Mouse (Mus musculus) midbrain, embryonic 13.5 days (tissue): ENCODE data around the gene Lhx5. TPM values are rescaled to one million over a fixed set of nuclear protein-coding genes. Genes with fewer than 3 reads are reported as not detected.
A peak's percentile ranks its signal among the peaks of the same experiment; 100 is the strongest.

Experiments
- ATAC-seq: fragments of 200-750 bp; cut with Nextera tagmentation; 2 replicates; pipeline ENCODE4 v1.8.0; 2017; ENCODE audit warnings: mild to moderate bottlenecking, moderate TSS enrichment, moderate library complexity
- H3K27ac ChIP-seq: fragments of 300-500 bp; sonication (generic); 2 replicates; pipeline ENCODE4 v1.5.1; 2015; ENCODE audit warnings: inconsistent platforms, mild to moderate bottlenecking, moderate library complexity
- H3K27me3 ChIP-seq: fragments of 300-500 bp; sonication (generic); 2 replicates; pipeline ENCODE4 v1.6.1; 2015; ENCODE audit warnings: mild to moderate bottlenecking, inconsistent platforms
- H3K36me3 ChIP-seq: fragments of 300-500 bp; sonication (generic); 2 replicates; pipeline ENCODE4 v1.6.1; 2015; ENCODE audit warnings: mild to moderate bottlenecking, inconsistent platforms
- H3K4me1 ChIP-seq: fragments of 300-500 bp; sonication (generic); replicated peaks from 2 replicates; pipeline ENCODE4 v1.6.1; 2015; ENCODE audit warnings: inconsistent platforms
- H3K4me2 ChIP-seq: fragments of 300-500 bp; sonication (generic); replicated peaks from 2 replicates; pipeline ENCODE4 v1.6.1; 2015; ENCODE audit warnings: moderate library complexity, mild to moderate bottlenecking, inconsistent platforms
- H3K4me3 ChIP-seq: fragments of 300-500 bp; sonication (generic); replicated peaks from 2 replicates; pipeline ENCODE4 v1.5.1; 2015; ENCODE audit warnings: mild to moderate bottlenecking, inconsistent platforms
- H3K9ac ChIP-seq: fragments of 300-500 bp; sonication (generic); replicated peaks from 2 replicates; pipeline ENCODE4 v1.6.1; 2015; ENCODE audit warnings: mild to moderate bottlenecking, inconsistent platforms
- H3K9me3 ChIP-seq: fragments of 300-500 bp; sonication (generic); 2 replicates; pipeline ENCODE4 v1.6.1; 2016; ENCODE audit warnings: mild to moderate bottlenecking, inconsistent platforms
- WGBS: fragments of 180-500 bp; shearing (Covaris S2); methylation state at CpG from one replicate; pipeline ENCODE4 v1.1.7; 2015; 5-methylcytosine and 5-hydroxymethylcytosine counted together
- polyA plus RNA-seq: library from polyadenylated mRNA; unstranded; fragments of >200 nt; fragmentation: Nextera tagmentation; extraction: Ambion mirVana; gene quantifications from 2 replicates; pipeline ENCODE4 v1.2.1, GENCODE M21; 2015

Gene Lhx5
- 44.6 and 55.0 TPM in 2 replicates for polyA plus RNA-seq

DNA sequence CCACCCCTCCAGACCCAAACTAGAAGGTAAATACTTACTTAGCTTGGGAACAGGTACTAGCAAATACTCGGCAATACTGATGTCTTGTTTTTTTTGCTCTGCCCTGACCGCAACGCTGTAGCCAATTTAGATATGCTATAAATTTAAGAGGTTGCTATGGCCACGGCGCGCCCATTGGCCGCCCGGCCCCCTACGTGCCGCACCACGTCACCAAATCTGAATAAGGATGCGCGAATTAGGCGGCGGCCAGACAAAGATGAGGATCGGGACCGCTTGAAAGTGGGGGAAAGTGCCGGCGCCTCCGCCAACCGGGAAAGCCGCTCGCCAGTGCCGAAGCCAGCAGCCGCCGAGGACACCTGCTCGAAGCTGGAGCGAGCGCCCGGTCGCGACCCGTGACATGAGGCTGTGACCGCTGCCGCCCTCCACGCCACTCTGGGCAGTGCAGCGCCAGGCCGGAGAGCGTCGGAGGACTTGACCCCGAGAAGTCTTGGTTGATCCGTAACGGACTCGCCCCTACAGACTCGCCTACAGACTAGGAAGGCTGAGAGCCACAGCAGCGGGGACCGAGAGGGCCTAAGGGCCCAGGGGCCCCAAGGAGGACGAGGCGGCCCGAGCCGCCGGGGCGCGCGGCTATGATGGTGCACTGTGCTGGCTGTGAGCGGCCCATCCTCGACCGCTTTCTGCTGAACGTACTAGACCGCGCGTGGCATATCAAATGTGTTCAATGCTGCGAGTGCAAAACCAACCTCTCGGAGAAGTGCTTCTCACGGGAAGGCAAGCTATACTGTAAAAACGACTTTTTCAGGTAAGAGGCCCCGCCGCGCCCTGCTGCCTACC, at the start of gene Lhx5:
Gene Lhx5, plus strand, starts transcription at position 51 of the 837 bp plus-strand sequence.
- H3K27me3 ChIP-seq = peaks cover 96% of the 10 kb centered on the region
- H3K4me1 ChIP-seq = peaks cover 47% of the 10 kb centered on the region
- peak within 1 kb of the TSS; percentile 62 for H3K4me3 ChIP-seq
- H3K9ac ChIP-seq = peak within 1 kb of the TSS; percentile 83
- no peaks in the 10 kb centered on the region for H3K9me3 ChIP-seq
- H3K4me2 ChIP-seq = peak within 1 kb of the TSS; percentile 72
- H3K27ac ChIP-seq = peak within 1 kb of the TSS; percentile 96
- WGBS = under 1% methylated on average over 69 of the region's 69 CpGs
- peak; percentile 65 for ATAC-seq
- H3K36me3 ChIP-seq = no peaks in the 10 kb centered on the region

DNA sequence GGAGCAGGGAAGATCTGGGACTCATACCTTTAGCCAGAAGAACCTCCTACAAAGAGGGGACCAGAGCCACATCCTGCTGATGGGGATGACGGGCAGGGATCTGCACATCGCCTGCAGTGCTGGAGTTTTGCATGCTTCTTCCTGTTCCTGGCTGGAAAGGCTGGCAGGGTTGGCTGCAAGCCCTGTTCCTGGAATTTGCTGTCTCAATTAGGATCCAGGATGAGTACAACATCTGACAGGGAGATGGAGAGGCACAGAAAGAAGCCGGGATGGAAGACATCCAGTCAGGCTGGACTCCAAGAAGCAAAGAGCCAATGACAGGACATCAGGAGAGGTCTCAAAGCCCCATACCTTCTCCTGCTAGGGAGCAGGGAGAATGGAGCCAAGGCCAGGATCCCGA, 45.1 kb upstream of the Lhx5 start:
- Histone ChIP-seq H3K4me2 (no peak overlapping the region), H3K4me3 (no peak overlapping the region), H3K27ac (no peak overlapping the region), H3K36me3 (no peaks in the 10 kb centered on the region), H3K4me1 (0 out of 2 replicates have a peak, but pooled peaks cover 5% of the 10 kb centered on the region), H3K9me3 (no peaks in the 10 kb centered on the region), H3K9ac (no peak overlapping the region), H3K27me3 (peaks cover 8% of the 10 kb centered on the region; the same call in 1 of the 2 replicates)
- ATAC-seq = no peak
- 81% methylated on average over 4 of the region's 4 CpGs for WGBS

DNA sequence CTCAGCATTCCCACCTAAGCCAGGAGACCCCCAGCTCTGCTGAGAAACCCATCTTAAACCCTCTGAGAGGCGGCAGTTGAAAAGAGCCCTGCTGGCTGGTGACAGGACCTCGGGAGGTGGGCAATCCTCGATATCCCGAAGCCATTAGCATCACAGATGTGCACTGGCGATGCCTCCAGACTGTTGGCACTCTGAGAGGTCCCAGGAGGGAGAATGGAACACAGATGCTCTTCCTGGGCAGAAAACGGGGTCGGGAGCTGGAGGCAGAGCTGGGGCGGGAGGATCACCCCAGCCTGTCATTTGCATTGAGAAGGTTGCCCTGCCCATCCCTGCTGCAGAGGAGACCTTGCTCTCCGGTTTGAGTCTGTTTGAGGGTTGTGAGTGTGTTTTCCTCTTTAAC, 42.7 kb upstream of the Lhx5 start:
- 40% methylated on average over 9 of the region's 9 CpGs for WGBS
- ATAC-seq = no peak

DNA sequence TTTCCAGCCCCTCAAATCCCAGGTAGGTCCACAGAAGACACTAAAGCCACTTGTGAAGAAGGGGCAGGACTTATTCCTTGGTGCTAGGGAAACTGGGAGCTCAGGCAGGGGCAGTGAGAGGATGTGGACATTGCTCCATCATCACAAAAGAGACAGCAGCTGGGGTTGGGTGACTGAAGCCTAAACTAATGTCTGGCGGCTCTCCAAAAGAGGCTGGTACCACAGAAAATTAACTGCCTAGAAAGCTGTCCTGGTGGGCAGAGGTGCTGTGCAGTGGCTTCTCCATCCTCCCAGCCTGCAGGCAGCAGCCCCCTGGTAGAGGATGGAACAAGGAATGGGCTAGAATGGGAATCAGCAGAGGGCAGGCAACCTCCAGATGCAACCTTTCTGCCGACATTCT, 41.5 kb upstream of the Lhx5 start:
- no peak overlapping the region for H3K4me3 ChIP-seq
- no peak overlapping the region for H3K27ac ChIP-seq
- H3K27me3 ChIP-seq = peaks cover 19% of the 10 kb centered on the region
- H3K9ac ChIP-seq = no peak overlapping the region
- no peaks in the 10 kb centered on the region for H3K9me3 ChIP-seq
- H3K36me3 ChIP-seq = no peaks in the 10 kb centered on the region
- H3K4me1 ChIP-seq = peaks cover 18% of the 10 kb centered on the region
- ATAC-seq = no peak
- no peak overlapping the region for H3K4me2 ChIP-seq
- 82% methylated on average over 2 of the region's 2 CpGs for WGBS

More for the DNA sequence above, 42.7 kb upstream of the Lhx5 start:
- H3K27me3 ChIP-seq = peaks cover 13% of the 10 kb centered on the region; the same call in 1 of the 2 replicates
- H3K4me1 ChIP-seq = peaks cover 5% of the 10 kb centered on the region
- no peaks in the 10 kb centered on the region for H3K9me3 ChIP-seq
- no peak overlapping the region for H3K27ac ChIP-seq
- H3K4me3 ChIP-seq = no peak overlapping the region
- no peak overlapping the region for H3K4me2 ChIP-seq
- no peak overlapping the region for H3K9ac ChIP-seq
- no peaks in the 10 kb centered on the region for H3K36me3 ChIP-seq

DNA sequence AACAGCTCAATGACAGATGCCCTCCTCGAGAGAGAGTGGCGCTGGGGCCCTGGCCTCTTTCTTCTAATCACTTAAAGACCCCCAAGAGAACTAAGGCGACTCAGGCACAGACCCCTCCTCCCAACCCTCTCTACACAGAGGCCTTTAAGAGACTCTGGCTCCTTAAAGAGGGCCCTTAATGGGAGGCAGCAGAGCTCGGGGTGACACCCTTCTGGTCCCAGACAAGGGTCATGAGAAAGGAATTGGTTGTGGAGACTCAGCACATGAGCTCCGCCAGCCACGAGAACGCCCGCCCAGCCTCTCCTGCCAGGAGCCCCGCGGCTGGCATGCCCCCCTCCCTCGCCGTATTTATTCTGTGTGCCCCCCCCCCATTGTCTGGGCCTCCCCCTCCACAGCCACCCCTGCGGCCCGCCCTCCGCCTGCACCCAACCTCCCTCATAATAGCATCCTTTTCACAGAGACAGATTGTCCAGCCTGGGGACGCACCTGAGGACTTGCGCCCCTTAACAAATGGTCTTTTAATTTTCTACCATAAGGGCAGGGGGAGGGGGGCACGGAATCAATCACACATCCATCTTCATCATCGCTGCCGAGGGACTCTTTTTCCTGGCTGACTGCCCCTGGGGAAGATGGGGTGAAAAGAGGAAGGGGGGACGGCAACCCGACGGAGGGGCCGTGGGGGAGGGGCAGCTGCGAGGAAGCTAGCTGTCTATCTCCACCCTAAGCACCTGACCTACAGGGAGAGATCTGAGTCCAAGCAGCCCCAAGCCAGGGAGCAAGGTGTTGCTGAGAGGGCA, 37.4 kb upstream of the Lhx5 start:
- Histone ChIP-seq H3K27ac (peak overlapping the region; percentile 68; the same call in 1 of the 2 replicates), H3K27me3 (peaks cover 33% of the 10 kb centered on the region), H3K4me2 (peak overlapping the region; percentile 19; the same call in 1 of the 2 replicates)

DNA sequence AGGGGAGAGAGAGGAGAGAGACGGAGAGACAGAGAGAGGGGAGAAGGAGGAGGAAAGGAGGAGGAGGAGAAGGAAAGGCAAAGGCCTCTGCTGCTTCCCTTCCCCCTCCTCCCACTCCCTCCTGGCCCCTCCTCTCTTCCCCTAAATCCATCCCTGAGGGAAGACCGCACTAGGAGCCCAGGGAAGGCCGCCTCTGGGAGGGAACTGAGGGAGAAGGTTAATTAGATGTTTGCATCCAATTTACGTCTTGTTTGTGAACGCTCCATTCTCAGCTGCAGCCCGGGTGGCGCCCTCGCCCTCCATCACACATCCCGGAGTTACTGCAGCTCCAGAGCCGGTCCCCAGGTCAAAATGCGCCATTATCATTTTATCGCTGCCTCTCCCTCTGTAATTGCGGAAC, 33.5 kb upstream of the Lhx5 start:
- Histone ChIP-seq H3K4me1 (peaks cover 36% of the 10 kb centered on the region), H3K27ac (peak overlapping the region; percentile 36), H3K9ac (peak overlapping the region; percentile 7; the same call in 1 of the 2 replicates), H3K4me2 (peak overlapping the region; percentile 22; the same call in 1 of the 2 replicates), H3K27me3 (peaks cover 38% of the 10 kb centered on the region), H3K36me3 (no peaks in the 10 kb centered on the region), H3K4me3 (no peak overlapping the region), H3K9me3 (no peaks in the 10 kb centered on the region)
- WGBS = 2% methylated on average over 13 of the region's 13 CpGs
- peak; percentile 54 for ATAC-seq

More for the DNA sequence above, 37.4 kb upstream of the Lhx5 start:
- Histone ChIP-seq H3K9ac (no peak overlapping the region), H3K4me3 (no peak overlapping the region), H3K36me3 (no peaks in the 10 kb centered on the region), H3K4me1 (peaks cover 28% of the 10 kb centered on the region), H3K9me3 (no peaks in the 10 kb centered on the region)
- WGBS = 13% methylated on average over 25 of the region's 25 CpGs
- peak; percentile 51 for ATAC-seq

DNA sequence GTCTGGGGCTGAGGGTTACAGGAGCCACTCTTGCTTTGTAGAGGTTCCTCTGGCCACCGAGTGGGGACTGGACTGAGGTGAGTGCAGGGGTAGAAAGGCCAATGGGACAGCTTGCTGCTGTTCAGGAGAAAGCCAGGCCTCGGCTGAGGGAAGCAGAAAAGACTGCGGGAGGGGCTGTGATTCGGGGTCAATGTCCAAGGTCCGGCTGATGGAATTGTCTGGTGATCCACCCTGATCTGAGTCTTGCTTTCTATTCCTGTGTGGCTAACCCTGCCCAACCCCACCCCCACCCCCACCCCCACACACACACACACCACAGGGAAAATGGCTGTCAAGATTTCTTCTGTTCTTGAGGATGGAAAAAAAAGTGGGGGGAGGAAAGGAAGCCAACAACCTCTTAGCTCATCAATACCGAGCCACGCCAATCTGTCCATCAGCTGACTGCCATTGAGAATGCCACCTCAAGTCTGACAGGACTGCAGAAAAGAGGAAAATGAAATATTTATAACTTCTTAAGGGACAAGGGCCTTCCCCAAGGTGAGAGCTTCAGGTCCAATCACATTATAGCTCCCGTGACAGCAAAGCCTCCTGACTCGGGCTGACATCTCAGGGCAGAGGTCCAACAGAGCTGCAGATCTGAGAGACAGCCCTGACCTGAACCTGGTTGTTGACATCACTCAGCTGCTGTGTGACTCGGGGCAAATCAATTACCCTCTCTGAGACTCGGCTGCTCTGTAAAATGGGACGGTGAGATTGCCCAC, 26.5 kb upstream of the Lhx5 start:
- no peak overlapping the region for H3K9ac ChIP-seq
- no peaks in the 10 kb centered on the region for H3K36me3 ChIP-seq
- peaks cover 25% of the 10 kb centered on the region for H3K4me1 ChIP-seq
- H3K27ac ChIP-seq = no peak overlapping the region
- H3K4me3 ChIP-seq = no peak overlapping the region
- 69% methylated on average over 12 of the region's 12 CpGs for WGBS
- ATAC-seq = no peak
- no peak overlapping the region for H3K4me2 ChIP-seq
- H3K9me3 ChIP-seq = no peaks in the 10 kb centered on the region
- H3K27me3 ChIP-seq = peaks cover 37% of the 10 kb centered on the region

DNA sequence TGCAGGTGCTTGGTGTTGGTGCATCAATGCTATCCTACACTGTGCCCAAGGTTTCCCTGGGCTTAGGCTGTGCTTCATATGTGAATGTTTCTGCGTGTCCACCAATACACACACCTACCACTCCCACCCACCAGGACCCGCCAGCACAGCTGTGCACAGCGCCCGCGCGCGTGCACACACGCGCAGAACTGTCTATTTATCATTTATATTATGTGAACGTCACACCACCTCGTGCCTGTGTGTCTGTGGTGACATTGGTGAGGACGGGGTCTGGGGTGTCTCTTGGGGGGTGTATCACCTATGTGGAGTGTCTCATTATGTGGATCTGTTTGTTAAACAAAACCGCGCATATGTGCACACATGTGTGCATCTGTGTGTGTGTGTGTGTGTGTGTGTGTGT, 22.6 kb upstream of the Lhx5 start:
- Histone ChIP-seq H3K9ac (peak overlapping the region; percentile 62), H3K4me2 (peak overlapping the region; percentile 57)
- WGBS = 58% methylated on average over 14 of the region's 14 CpGs

DNA sequence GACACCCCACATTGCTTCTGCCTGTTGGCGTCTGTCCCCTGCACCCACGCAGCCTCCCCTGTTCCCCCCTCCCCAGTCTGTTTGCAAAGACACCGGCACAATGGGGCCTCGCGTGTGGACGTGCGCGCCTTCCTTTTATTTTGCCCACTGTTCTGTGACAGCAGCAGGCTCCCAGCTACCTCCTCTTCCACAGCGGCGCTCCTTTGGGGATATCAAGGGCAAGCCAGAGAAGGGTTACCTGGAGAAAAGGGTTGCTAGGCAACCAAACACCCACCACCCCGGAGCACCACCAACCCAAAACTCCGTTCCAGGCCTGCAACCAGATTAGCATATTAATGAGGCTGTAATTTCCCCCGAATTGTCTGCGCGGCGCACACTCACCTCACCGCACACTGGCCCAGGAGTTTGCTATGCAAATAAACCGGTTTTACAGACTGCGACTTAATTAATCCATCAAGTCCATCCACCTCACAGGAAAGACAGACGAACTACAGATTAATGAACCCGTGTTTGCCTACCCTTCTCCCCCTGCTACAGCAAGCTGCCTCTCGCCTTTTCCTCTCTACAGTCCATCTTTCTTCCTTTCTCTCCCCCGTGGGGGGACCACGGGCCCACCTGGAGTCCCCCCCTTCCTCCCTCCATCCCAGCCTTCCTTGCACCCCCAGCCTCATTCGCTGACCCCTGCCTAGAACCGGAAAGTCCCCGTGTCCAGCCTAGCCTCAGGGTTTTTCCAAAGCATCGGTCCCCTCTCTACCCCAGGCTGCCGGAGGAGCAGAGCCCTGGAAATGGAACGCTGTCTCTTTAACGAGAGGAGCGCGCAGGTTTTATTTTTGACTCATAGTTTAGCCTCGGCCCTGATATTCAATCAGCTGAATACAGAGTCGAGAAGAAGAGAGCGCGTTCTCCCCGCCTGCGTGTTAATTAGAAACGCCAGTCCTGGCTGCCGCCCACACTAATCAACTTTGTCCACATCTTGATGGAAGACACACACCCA, 21.8 kb upstream of the Lhx5 start:
- peak; percentile 82 for ATAC-seq
- no peaks in the 10 kb centered on the region for H3K9me3 ChIP-seq

More for the DNA sequence above, 22.6 kb upstream of the Lhx5 start:
- Histone ChIP-seq H3K27ac (peak overlapping the region; percentile 93), H3K9me3 (no peaks in the 10 kb centered on the region), H3K36me3 (no peaks in the 10 kb centered on the region), H3K4me1 (peaks cover 27% of the 10 kb centered on the region), H3K27me3 (peaks cover 50% of the 10 kb centered on the region), H3K4me3 (peak overlapping the region; percentile 35)
- peak; percentile 74 for ATAC-seq

DNA sequence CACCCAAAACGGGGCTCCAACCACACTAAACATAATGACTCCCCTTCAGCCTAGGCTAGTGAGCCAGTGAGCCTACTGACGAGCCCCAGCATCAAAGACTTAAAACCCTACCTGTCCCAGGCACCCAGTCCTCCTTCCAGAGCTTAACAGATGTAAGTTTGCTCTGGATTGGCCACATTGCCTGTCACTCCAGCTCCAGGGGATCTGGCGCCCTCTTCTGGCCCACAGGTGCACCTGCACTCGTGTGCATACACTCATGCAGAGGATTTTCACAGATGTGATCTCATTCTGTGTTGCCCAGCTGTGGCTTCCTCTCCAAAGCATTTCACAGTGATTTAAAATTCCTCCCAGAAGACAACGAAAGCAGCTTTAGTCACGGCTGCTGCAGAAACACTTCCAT, 18.1 kb upstream of the Lhx5 start:
- H3K4me1 ChIP-seq = peaks cover 25% of the 10 kb centered on the region
- H3K9me3 ChIP-seq = no peaks in the 10 kb centered on the region
- 84% methylated on average over 6 of the region's 6 CpGs for WGBS
- no peak overlapping the region for H3K4me2 ChIP-seq
- H3K9ac ChIP-seq = no peak overlapping the region
- H3K4me3 ChIP-seq = no peak overlapping the region
- ATAC-seq = no peak
- no peaks in the 10 kb centered on the region for H3K36me3 ChIP-seq
- H3K27me3 ChIP-seq = peaks cover 66% of the 10 kb centered on the region
- no peak overlapping the region for H3K27ac ChIP-seq

More for the DNA sequence above, 21.8 kb upstream of the Lhx5 start:
- peak overlapping the region; percentile 57 for H3K4me2 ChIP-seq
- H3K27ac ChIP-seq = peak overlapping the region; percentile 93
- peak overlapping the region; percentile 35 for H3K4me3 ChIP-seq
- H3K9ac ChIP-seq = peak overlapping the region; percentile 62
- H3K36me3 ChIP-seq = no peaks in the 10 kb centered on the region
- H3K27me3 ChIP-seq = peaks cover 51% of the 10 kb centered on the region
- under 1% methylated on average over 41 of the region's 41 CpGs for WGBS
- peaks cover 27% of the 10 kb centered on the region for H3K4me1 ChIP-seq
